Mouse (Mus musculus) forelimb bud, embryonic 11.5 days (tissue): Measurements from ENCODE around the gene Brd1.
"Not testable (repeated sequence)": the region's sequence is repeated elsewhere in the genome, so short reads cannot be mapped to it uniquely, and the experiment has no call there.

Experiments used
- DNase-seq: peaks from one replicate; pipeline ENCODE4 v3.0.0-alpha.2; 2012; ENCODE audit warnings: low read depth, low spot score

Brd1 gene

DNA sequence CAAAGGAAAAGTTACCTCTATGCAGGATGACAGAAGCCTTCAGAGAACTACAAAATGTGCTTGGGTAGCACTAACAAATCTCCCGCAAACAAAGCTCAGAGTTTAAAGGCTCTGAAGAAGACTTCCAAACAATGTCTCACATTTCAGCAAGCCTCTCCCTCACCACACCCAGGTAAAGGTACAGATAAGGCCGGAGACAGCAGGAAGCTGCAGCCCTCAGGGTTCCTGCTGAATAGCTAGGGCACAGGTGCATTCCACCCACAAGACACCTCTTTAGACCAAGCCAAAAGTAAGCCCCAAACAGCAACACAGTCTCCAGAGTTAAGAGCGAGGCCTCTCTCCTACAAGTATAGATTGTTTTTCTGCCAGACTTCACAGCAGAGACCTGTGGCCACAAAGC lies 3.3 kb downstream of the Brd1 start:
- DNase-seq, result no peak

DNA sequence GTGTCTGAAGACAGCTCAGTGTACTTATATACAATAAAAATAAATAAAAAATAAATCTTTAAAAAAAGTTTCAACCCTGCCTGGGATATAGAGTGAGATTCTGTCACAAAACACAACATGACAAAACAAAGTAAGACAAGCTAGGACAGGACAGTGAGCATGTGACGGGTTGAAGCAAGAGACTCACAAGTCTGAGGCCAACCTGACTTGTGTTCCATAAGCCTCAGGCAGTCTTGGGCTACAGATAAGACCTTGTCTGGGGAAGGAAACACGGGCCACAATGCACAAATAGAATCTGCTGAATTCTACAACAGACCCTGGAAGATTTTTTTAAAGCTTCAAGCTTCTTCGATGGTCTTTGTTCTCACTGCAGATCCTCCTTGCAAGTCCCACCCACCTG lies 6.8 kb downstream of the Brd1 start:
- DNase-seq, result no peak

GRCm38 (mm10) chr15:88725036-88725435 lies 9.0 kb downstream of the Brd1 start:
- DNase-seq, result no peak

DNA sequence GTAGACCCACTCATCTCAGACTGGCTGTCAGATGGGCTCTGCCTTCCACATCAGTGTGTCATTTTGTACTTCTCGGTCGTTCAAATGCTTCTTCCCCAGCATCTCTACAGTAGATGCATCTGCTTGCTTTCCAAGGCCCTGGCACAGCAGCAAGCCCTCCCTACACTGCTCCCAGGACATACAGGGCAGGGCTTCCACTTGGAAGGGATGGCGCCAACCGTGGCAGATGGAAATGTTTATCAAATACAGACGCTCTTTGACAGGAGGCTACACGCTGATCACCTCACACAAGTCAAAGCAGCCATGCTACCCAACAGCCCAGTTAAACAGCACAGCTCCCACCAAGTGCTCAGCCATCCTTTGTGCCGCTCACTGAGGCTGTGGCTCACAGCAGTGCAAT lies 9.7 kb downstream of the Brd1 start:
- DNase-seq, result no peak

DNA sequence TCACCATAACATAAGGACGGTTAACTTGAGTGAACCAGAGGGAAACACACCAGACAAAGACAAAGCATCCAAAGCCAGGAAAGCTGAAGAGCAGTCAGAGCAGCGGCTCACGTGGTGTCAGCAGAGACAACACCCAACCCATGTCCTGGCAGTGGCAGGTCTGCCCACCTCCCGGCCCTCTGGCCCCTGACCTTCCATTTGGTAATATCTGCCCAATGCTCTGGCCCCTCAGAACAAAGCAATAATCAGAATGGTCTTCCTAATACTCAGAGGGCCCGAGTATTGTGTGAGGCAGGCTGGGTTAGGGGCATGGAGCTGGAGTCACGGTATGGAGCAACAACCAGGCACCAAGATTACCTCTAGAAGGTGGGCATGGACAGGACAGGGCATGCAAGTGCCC lies 10.8 kb downstream of the Brd1 start:
- no peak for DNase-seq

DNA sequence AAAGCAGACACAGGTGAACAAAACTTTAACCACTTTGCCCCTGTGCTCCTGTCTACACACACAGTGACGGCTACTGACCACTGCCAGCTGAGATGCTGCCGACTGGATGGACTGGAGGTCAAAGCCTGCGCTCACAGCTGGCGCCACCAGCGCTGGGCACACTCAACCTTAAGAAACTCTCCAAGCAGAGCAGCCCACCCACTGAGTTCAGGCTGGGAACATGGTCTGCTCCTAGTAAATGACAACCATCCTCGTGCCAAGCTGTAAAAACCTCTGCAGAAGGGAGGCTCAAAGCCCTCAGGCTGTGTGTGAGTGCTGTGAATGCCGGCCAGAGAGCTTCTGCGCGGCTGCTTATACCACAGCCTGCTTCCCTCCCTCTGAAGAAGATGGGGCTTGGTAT lies 16.8 kb downstream of the Brd1 start:
- peak; percentile 11 for DNase-seq

- DNase-seq, result no peak
These were observed 17.7 kb downstream of the Brd1 start for GRCm38 (mm10) chr15:88716350-88716749.

DNA sequence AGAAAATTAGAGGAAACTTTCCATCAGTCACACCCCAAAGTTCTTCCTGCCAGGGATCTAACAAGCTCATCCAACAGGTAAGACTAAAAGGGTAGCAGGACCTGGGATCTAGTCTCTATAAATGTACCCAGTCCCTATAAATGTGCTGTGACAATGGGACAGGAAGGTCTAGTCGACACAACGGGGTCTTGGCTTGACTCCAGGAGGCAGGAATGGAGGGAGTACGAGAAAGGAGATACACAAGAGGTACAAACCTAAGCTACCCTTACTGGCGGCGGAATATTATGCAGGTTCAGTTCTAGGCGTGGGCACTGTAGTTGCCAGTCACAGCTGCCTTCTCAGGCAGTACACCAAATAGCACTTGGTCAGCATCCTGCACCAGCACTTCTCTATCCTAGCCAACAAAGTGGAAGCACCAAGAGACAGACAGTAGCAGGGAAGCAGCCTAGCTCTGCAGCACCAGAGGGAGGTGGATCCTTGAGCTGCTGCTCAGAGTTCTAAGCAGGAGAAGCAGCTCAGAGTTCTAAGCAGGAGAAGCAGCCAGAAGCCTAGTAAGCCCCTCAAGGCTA lies 19.9 kb downstream of the Brd1 start:
- no peak for DNase-seq

DNA sequence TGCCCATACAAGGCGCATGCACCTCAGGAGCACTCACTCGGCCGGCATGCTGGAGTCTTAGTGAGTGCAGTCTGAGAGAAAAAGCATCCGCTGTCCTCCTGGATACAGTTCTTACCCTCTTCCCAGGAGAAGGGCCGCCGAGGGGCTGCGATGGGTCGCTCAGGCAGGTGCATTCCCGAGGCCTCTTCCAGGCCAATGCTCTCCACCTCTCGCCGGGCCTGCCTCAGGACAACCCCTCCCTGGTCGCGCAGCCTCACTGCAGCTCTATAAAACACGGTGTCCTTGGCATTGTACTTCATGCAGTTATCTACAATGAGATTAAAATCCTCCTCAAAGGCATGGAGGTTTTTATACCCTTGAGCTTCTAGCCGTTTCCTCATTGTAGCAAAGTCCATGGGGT lies 21.5 kb downstream of the Brd1 start:
- no peak for DNase-seq

DNA sequence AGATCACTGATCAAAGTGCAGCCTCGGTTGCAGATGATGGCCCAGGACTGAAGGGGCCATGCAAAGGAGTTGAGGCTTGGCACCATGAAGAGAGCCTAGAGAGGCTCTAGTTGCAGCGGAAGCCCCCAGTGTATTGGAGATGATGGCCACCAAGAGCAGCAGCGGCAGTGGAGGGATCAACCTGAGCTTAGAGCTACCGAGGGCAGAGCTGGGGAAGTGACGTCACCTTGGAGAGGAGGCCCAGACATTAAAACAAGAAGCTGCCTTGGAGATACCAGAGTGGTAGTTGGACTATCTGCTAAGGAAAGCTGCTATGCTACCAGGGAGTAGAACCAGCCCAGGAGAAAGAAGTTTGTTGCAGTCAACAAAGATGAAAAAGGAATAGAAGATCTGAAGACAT lies 24.2 kb downstream of the Brd1 start:
- DNase-seq, result no peak

DNA sequence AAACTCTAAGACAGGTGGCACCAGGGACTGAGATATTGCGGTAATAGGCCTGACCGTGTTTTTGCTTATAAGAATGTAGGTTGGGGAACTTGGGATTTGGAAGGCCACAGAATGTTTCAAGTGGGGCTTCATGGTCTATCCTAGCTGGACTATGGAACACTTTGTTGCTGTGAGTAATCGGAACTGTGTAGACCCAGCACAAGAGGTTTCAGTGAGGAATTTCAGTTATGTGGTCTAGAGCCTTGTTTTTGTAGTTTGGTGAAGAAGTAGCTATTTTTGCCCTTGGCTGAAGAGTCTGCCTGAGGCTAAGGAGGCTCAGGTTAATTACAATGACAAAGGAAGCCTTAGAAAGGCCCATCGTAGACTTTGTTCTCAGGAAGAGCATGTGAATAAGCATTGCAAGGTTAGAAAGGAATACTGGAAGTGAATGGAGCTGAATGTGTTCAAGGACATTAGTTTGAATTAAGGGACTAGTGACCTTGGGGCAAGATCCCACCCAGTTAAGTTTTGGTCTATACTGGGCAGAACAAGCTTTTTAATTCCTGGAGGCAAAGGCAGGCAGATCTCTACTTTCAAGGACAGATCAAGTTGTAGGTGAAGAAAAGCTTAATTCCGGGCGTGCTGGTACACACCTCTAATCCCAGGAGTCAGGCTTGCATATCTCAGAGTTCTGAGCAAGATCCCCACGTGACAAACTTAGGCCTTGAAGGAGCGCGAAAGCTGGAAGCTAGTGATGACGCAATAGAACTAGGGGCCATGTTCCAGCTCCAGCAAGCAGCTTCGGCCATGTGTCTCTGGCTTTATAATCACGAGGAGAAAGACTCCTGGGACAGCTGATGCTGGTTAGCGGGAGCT lies 25.1 kb downstream of the Brd1 start:
- DNase-seq, result no peak

GRCm38 (mm10) chr15:88708204-88708603 lies 25.8 kb downstream of the Brd1 start:
- DNase-seq, result no peak

DNA sequence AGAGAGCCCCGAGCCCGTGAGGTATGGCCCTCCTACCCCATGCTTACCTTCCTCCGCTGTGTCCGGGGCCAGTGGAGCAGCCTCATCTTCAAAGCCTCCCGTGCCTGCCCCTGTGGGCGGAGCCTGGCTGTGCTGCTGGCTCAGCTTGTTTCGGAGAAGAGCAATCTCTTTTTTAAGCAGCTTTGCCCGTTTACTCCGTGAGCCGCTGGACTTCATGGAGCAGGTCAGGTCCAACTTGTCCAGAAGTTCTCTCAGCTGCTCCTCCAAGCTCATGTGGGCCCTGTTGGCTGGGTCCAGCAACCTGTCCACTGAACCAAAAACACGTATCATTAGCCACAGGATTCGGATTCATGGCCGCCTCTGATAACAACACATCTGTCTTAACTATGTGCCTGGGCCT lies 27.0 kb downstream of the Brd1 start:
- not testable (repeated sequence) for DNase-seq

- DNase-seq, result no peak
These were observed 27.7 kb downstream of the Brd1 start for GRCm38 (mm10) chr15:88706320-88706719.

DNA sequence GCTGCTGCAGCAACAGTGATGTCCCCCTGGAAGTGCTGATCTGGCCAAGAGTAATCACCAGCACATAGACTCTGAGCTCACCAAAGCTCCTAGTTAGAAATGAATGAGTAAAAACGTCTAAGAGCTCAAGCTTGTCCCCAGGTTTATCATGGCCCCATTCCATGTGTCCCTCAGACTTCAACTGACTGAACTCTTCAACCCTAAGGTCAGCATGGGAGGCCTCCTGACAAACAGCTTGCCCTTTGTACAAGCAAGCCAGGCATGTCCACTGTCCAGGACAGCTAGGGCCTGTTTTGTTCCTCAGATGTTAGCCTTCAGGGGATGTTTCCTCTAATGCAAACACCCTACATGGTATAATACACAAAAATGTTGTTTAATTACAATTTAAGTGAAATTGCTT lies 29.7 kb downstream of the Brd1 start:
- no peak for DNase-seq

DNA sequence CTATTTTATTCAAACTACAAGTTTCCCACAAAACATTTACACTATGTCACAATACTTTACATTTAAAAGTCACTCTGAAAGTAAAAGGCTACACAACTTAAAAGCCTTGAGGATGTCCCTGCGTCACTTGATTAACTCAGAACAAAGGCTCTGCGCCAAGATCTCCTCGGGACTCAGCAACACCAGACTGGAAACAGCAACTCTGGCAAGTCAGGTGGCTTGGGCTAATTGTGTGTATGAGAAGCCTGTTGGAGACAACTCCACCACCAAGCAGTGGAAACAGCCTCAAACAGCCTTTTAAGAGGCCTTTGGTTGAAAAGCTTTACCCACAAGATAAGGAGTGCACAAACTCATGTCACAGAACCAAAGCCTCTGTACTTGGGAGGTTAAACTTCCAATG lies 31.5 kb downstream of the Brd1 start:
- no peak for DNase-seq

GRCm38 (mm10) chr15:88700759-88701158 lies 33.3 kb downstream of the Brd1 start:
- no peak for DNase-seq

DNA sequence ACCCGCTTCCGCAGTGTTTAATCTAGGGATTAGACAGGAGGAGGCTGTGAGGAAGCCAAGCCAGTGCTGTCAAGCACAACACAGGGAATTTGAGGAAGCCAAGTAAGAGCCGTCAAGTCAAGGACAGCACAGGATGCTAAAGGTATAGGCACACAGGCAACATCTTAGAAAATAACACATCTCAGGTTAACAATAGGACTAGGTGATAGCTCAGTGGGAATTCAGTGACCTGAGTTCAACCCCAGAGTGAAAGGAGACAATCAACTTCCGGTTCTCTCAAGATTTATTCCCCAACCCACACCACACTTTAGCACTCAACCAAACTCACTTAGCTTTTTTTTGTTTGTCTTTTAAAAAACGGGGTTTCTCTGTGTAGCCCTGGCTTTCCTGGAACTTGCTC lies 34.5 kb downstream of the Brd1 start:
- no peak for DNase-seq

DNA sequence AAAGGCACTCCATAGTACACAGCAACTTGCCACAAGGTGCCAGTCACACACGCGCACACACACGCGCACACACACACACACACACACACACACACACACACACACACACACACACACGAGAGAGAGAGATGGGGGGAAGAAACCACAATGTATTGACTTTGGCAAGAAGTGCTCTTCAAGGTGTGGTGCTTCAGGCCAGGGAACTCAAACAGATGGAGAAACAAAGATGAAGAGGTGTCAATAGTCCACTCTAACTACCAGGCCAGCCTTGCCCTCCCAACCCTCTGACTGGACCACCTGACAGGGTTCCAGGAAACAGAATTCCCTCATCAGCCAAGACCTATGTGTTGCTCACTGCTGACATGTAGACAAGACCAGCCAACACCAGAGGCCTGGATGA lies 36.4 kb downstream of the Brd1 start:
- DNase-seq, result no peak

DNA sequence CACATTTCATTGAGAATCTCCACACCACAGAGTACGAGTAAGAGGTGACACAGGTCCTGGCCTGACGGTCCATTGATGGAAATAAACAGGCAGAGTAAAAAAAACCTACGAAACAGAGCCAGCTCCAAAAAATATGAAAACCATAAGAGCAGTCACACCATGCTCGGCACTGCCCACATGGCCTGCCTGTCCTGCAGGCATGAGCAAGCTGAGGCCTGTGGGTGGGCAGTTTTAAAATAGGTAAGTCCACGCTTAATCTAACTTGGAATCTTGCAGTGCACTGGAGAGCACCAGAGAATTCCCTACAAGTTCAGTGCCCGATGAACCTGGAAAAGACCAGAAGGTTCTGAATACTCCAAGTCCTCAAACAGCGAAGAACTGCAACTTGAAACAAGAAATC lies 38.0 kb downstream of the Brd1 start:
- no peak for DNase-seq

GRCm38 (mm10) chr15:88694033-88694432 lies 40.0 kb downstream of the Brd1 start:
- DNase-seq, result no peak

DNA sequence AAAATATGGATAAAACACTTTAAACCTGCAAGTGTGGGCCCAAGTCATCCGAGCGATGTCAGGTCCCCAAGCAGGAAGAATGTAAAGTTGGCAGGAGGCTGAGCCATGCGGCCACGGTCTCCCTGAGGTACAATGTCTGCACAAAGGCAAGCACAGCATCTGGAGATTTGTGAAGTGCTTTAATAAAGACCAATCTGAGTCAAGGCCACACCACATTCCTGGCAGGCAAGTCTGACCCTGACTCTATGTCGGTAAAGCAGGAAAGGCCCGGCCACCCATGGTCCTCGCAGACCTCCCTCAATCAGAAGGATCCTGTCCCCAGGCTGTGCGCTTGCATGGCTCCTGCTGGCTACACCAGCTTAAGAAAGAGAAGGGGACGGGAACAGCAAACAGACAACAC lies 41.3 kb downstream of the Brd1 start:
- no peak for DNase-seq

DNA sequence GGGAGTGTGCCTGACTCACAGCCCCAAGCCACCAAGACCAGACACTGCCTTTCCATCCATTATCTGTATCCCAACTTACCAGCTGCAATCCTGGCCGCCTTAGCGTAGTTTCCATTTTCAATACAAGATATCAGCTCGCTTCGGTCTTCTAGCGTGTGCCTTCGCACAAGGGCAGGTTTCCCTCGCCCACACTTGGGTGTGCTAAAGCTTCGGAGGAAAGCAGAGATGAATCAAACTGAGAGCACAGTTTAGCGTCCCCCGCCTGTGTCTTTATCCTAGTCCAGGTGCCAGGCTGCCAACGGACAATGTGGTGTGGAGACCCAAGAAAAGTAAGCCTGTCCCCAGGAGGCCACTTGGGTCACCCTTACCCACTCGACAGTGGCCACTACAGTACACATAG lies 42.9 kb downstream of the Brd1 start:
- DNase-seq, result no peak

DNA sequence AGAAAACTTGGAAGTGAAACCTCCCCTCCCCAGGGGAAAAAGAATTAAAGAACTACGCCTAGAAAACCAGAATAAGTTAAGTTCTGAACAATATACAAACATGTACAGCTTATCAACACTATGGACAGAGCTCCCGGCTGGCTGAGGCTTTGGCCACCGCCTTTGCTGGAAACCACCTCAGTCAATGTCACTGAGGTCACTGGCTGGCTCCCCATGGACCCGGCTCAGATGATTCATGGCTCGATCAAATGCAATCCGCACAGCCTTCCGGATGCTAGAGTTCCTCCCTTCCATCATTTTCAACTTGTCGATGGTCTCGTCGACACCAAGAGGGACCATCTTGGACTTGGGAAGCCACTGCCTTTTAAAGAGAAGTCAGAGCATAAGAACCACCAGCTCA lies 45.9 kb downstream of the Brd1 start:
- no peak for DNase-seq
